ENCODE assay signal across 8 mouse cellular contexts in genomic region chr3:145759379-145760209, GRCm38 (mm10). TPM values are rescaled to one million over a fixed set of nuclear protein-coding genes. Genes with fewer than 3 reads are reported as not detected.
A peak's percentile ranks its signal among the peaks of the same experiment; 100 is the strongest.
DNase-seq lines count a peak whose midpoint lies in the region; ATAC-seq lines count a peak whose summit lies in the region.

No protein-coding gene starts in this region.

- peaks cover 57% of the 10 kb centered on the region for H3K27me3 ChIP-seq in megakaryocyte, embryonic 14.5 days (replicated peaks)
- H3K27me3 ChIP-seq in intestine, embryonic 15.5 days (replicated peaks): no peaks in the 10 kb centered on the region
- H3K27me3 ChIP-seq in neural tube, embryonic 13.5 days: peaks cover 15% of the 10 kb centered on the region; the same call in 1 of the 2 replicates

- peak overlapping the region; percentile 100 for H3K4me2 ChIP-seq in intestine, embryonic 15.5 days (replicated peaks)
- H3K4me2 ChIP-seq in neural tube, embryonic 13.5 days: peak overlapping the region; percentile 95

- no peaks in the 10 kb centered on the region for H3K36me3 ChIP-seq in megakaryocyte, embryonic 14.5 days (replicated peaks; ENCODE audit: low read length)
- H3K36me3 ChIP-seq in intestine, embryonic 15.5 days: no peaks in the 10 kb centered on the region
- H3K36me3 ChIP-seq in neural tube, embryonic 13.5 days: no peaks in the 10 kb centered on the region

- peak; percentile 76 for ATAC-seq in frontal cortex, adult (ENCODE audit: low TSS enrichment)
- ATAC-seq in megakaryocyte, adult 5-6 weeks (ENCODE audit: poor library complexity, severe bottlenecking): no peak
- no peak; the same call in 1 of the 2 replicates for ATAC-seq in intestine, embryonic 15.5 days
- peak; percentile 77 for ATAC-seq in neural tube, embryonic 13.5 days (ENCODE audit: low read depth)
- ATAC-seq in inflammation-experienced regulatory T-cells, adult 6 months: no peak

- peaks cover 12% of the 10 kb centered on the region for H3K4me1 ChIP-seq in megakaryocyte, embryonic 14.5 days
- H3K4me1 ChIP-seq in intestine, embryonic 15.5 days (replicated peaks): peaks cover 15% of the 10 kb centered on the region; the same call in 1 of the 2 replicates
- H3K4me1 ChIP-seq in neural tube, embryonic 13.5 days (replicated peaks): peaks cover 38% of the 10 kb centered on the region

- WGBS in intestine, embryonic 15.5 days: 26% methylated on average over 14 of the region's 14 CpGs
- 11% methylated on average over 14 of the region's 14 CpGs for WGBS in neural tube, embryonic 13.5 days

- H3K4me3 ChIP-seq in megakaryocyte, embryonic 14.5 days (replicated peaks): peak overlapping the region; percentile 89
- peak overlapping the region; percentile 69 for H3K4me3 ChIP-seq in intestine, embryonic 15.5 days (replicated peaks)
- H3K4me3 ChIP-seq in neural tube, embryonic 13.5 days: peak overlapping the region; percentile 72

- no peak for DNase-seq in frontal cortex, postnatal 14 days (ENCODE audit: low spot score in 2 of 2)
- no peak for DNase-seq in thymus, postnatal 36 days

- peak overlapping the region; percentile 75 for H3K9ac ChIP-seq in intestine, embryonic 15.5 days
- H3K9ac ChIP-seq in neural tube, embryonic 13.5 days: peak overlapping the region; percentile 90

- H3K27ac ChIP-seq in intestine, embryonic 15.5 days: peak overlapping the region; percentile 72; the same call in 1 of the 2 replicates
- peak overlapping the region; percentile 91 for H3K27ac ChIP-seq in neural tube, embryonic 13.5 days (replicated peaks)

- H3K9me3 ChIP-seq in megakaryocyte, embryonic 14.5 days: peaks cover 12% of the 10 kb centered on the region; the same call in 1 of the 2 replicates
- H3K9me3 ChIP-seq in intestine, embryonic 15.5 days: no peaks in the 10 kb centered on the region
- H3K9me3 ChIP-seq in neural tube, embryonic 13.5 days: no peaks in the 10 kb centered on the region

RNA-seq across cellular contexts. Expression of gene Ddah1, which starts 1.1 kb away (rescaled TPM):
- polyA plus RNA-seq in megakaryocyte, embryonic 14.5 days (2012; ENCODE audit: insufficient read depth, low replicate concordance): not detected in 2 replicates
- not detected in 2 replicates for total RNA-seq in megakaryocyte, adult 5-6 weeks (2015)
- not detected in 2 replicates for total RNA-seq in megakaryocyte, adult 5-6 weeks (2017)
- 45.3 and 53.5 TPM in 2 replicates for polyA plus RNA-seq in intestine, embryonic 15.5 days (2015; fragmentation: Nextera tagmentation; extraction: Ambion mirVana)
- 78.4 and 83.1 TPM in 2 replicates for polyA plus RNA-seq in neural tube, embryonic 13.5 days (2015; fragmentation: Nextera tagmentation; extraction: Ambion mirVana)
- under 1 TPM in 1 of 3 experiments, not detected in 2; 0.15 TPM for polyA plus RNA-seq in inflammation-experienced regulatory T-cells, adult 6 months (2017; shearing (Covaris generic))

Comparison
In these comparisons a context has a peak if more than half of its experiments do, and no peak if none do; other contexts are left out.
1. ATAC-seq: peak in frontal cortex, adult (single experiment) and neural tube, embryonic 13.5 days (single experiment); none in megakaryocyte, adult 5-6 weeks (single experiment), intestine, embryonic 15.5 days (single experiment) and inflammation-experienced regulatory T-cells, adult 6 months (single experiment).
2. RNA of gene Ddah1, which starts 1.1 kb away (polyA plus RNA-seq): 78.4 to 83.1 TPM in neural tube, embryonic 13.5 days and 45.3 to 53.5 TPM in intestine, embryonic 15.5 days; not detected in megakaryocyte, embryonic 14.5 days and 0.15 TPM in inflammation-experienced regulatory T-cells, adult 6 months; every median in the first group is over 10 times any median in the second.
3. Peak in every context shown above with its lines, with median percentiles within 50 percentile points of each other: H3K4me3 ChIP-seq.